Comparison of ENCODE assay signal across 7 mouse cellular contexts in the genomic region with DNA sequence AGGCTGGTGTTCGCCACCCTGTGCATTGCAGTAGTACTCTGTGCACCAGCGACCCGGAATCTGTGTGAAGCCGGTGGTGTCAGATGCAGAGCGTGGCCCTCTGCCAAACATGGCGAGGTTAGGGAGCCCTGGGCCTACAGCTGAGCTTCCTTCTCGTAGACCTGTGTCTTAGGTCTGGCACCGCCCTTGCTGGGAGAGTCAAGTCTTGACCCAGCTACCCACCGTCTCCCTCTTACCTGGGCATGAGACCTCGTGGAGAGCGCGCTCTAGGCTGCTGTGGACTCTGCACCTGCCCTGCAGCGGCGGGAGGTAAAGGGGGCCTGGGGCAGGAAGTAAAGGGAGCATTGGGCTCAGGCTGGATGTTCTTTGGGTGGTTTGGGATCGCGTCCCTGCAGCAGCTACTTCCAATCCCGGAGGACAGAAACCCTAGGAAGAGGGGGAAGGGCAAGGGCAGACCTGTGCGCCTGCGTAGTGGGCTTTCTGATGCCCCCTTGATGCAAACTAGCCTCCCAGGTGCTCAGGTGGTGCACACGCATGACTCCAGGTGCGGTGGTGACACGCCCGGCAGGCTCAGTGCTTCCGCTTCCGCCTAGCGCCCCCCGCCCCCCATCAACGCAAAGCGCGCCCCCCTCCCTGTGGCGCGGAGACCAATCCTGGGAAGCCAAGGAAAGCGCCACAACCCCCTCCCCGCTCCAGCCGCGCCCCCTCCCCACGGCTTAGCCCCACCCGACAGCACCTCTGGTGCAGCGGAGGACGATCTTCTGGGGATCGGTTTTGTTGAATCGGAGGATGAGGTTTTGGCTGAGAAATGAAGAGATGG. TPM values are rescaled to one million over a fixed set of nuclear protein-coding genes. Genes with fewer than 3 reads are reported as not detected.
DNase-seq lines count a peak whose midpoint lies in the region; ATAC-seq and TF ChIP-seq lines count a peak whose summit lies in the region.

No protein-coding gene starts in this region.

- peak; percentile 59 for ATAC-seq in embryonic facial prominence, embryonic 12.5 days (ENCODE audit: insufficient number of reproducible peaks, insufficient read depth, low FRiP score, low TSS enrichment)
- peak; percentile 79 for ATAC-seq in intestine, postnatal 0 days

- peak overlapping the region; percentile 89 for H3K4me3 ChIP-seq in E14TG2a.4 (replicated peaks; ENCODE audit: low read length)
- peak overlapping the region; percentile 59 for H3K4me3 ChIP-seq in embryonic facial prominence, embryonic 12.5 days
- peak overlapping the region; percentile 41 for H3K4me3 ChIP-seq in intestine, postnatal 0 days (ENCODE audit: low read depth, low read length)
- peak overlapping the region; percentile 68 for H3K4me3 ChIP-seq in midbrain, embryonic 10.5 days

- peak overlapping the region; percentile 58 for H3K9ac ChIP-seq in embryonic facial prominence, embryonic 12.5 days
- H3K9ac ChIP-seq in intestine, postnatal 0 days (ENCODE audit: low read depth, low read length) = peak overlapping the region; percentile 37; the same call in 1 of the 2 replicates

- H3K27ac ChIP-seq in embryonic facial prominence, embryonic 12.5 days = 0 out of 2 replicates have a peak overlapping the region, but pooled peaks have one; percentile 6
- H3K27ac ChIP-seq in intestine, postnatal 0 days (ENCODE audit: low read depth, low read length) = no peak overlapping the region
- peak overlapping the region; percentile 81 for H3K27ac ChIP-seq in midbrain, embryonic 10.5 days (replicated peaks)

- TF ChIP-seq CTCF in E14TG2a.4 (conservative IDR thresholded peaks at IDR 0.05; ENCODE audit: low read length) = no peak
- TF ChIP-seq CTCF in intestine, postnatal 0 days (IDR thresholded peaks at IDR 0.05; ENCODE audit: low read depth) = no peak

- 16% methylated on average over 42 of the region's 42 CpGs for WGBS in embryonic facial prominence, embryonic 12.5 days
- 11% methylated on average over 40 of the region's 42 CpGs for WGBS in intestine, postnatal 0 days
- WGBS in midbrain, embryonic 10.5 days = 17% methylated on average over 42 of the region's 42 CpGs

- H3K36me3 ChIP-seq in E14TG2a.4 (ENCODE audit: insufficient read depth, low read length) = peaks cover 20% of the 10 kb centered on the region
- H3K36me3 ChIP-seq in embryonic facial prominence, embryonic 12.5 days = no peaks in the 10 kb centered on the region
- H3K36me3 ChIP-seq in intestine, postnatal 0 days (ENCODE audit: control insufficient read depth, insufficient read depth) = no peaks in the 10 kb centered on the region
- peaks cover 11% of the 10 kb centered on the region for H3K36me3 ChIP-seq in midbrain, embryonic 10.5 days

- H3K27me3 ChIP-seq in E14TG2a.4 (ENCODE audit: insufficient read depth, low read length) = no peaks in the 10 kb centered on the region
- H3K27me3 ChIP-seq in embryonic facial prominence, embryonic 12.5 days = no peaks in the 10 kb centered on the region
- no peaks in the 10 kb centered on the region for H3K27me3 ChIP-seq in intestine, postnatal 0 days (replicated peaks; ENCODE audit: control insufficient read depth, insufficient read depth, low read length)
- H3K27me3 ChIP-seq in midbrain, embryonic 10.5 days (ENCODE audit: low read depth, poor library complexity, severe bottlenecking) = 0 out of 2 replicates have a peak, but pooled peaks cover 10% of the 10 kb centered on the region

- no peaks in the 10 kb centered on the region for H3K9me3 ChIP-seq in E14TG2a.4 (ENCODE audit: low read length)
- H3K9me3 ChIP-seq in embryonic facial prominence, embryonic 12.5 days = no peaks in the 10 kb centered on the region
- no peaks in the 10 kb centered on the region for H3K9me3 ChIP-seq in intestine, postnatal 0 days (ENCODE audit: control insufficient read depth)
- no peaks in the 10 kb centered on the region for H3K9me3 ChIP-seq in midbrain, embryonic 10.5 days (replicated peaks)

- H3K4me2 ChIP-seq in embryonic facial prominence, embryonic 12.5 days (replicated peaks) = peak overlapping the region; percentile 90
- peak overlapping the region; percentile 80 for H3K4me2 ChIP-seq in intestine, postnatal 0 days (replicated peaks; ENCODE audit: low read depth)

- peak; percentile 90 for DNase-seq in ES-CJ7 (ENCODE audit: low read depth, low spot score)
- peak; percentile 56 for DNase-seq in midbrain, embryonic 10.5 days (ENCODE audit: low spot score)
- peak; percentile 78 for DNase-seq in yolk sac, embryonic 10.5 days (ENCODE audit: low spot score)
- DNase-seq in adipocyte (ENCODE audit: low spot score) = no peak

- H3K4me1 ChIP-seq in E14TG2a.4 (replicated peaks; ENCODE audit: low read depth, low read length) = peaks cover 65% of the 10 kb centered on the region
- H3K4me1 ChIP-seq in embryonic facial prominence, embryonic 12.5 days = peaks cover 24% of the 10 kb centered on the region
- peaks cover 8% of the 10 kb centered on the region; the same call in 1 of the 2 replicates for H3K4me1 ChIP-seq in intestine, postnatal 0 days (replicated peaks; ENCODE audit: control insufficient read depth, insufficient read depth, low read length)
- H3K4me1 ChIP-seq in midbrain, embryonic 10.5 days = peaks cover 49% of the 10 kb centered on the region

RNA-seq across cellular contexts. Expression of a gene that starts 41.8 kb away (rescaled TPM):
- 24.9 and 25.6 TPM in 2 replicates for polyA plus RNA-seq in embryonic facial prominence, embryonic 12.5 days (2016; fragmentation: Nextera tagmentation; extraction: Ambion mirVana)
- polyA plus RNA-seq in intestine, postnatal 0 days (2015; fragmentation: Nextera tagmentation; extraction: Ambion mirVana) = 5.7 and 6.7 TPM in 2 replicates
- 26.4 and 42.7 TPM in 2 replicates for polyA plus RNA-seq in midbrain, embryonic 10.5 days (2016; fragmentation: Nextera tagmentation; extraction: Ambion mirVana)
